Mouse (Mus musculus) right cerebral cortex, postnatal 4 days (tissue): ENCODE measurements around the gene Reg4.

Experiments
- DNase-seq: peaks from one replicate; pipeline ENCODE4 v3.0.0-alpha.2; 2022

The Reg4 gene

GRCm38 (mm10) chr3:98282422-98282821 is 60.5 kb downstream of the Reg4 start:
- no peak for DNase-seq

- DNase-seq = no peak
These were observed 61.2 kb downstream of the Reg4 start for GRCm38 (mm10) chr3:98283205-98283604.
